Mouse (Mus musculus): Measurements from ENCODE around the gene Zfp609. TPM values are rescaled to one million over a fixed set of nuclear protein-coding genes. Genes with fewer than 3 reads are reported as not detected.

Zfp609 gene
- 5.0 and 5.4 TPM in 2 replicates for polyA plus RNA-seq (2015; fragmentation: Nextera tagmentation; extraction: Ambion mirVana)

DNA sequence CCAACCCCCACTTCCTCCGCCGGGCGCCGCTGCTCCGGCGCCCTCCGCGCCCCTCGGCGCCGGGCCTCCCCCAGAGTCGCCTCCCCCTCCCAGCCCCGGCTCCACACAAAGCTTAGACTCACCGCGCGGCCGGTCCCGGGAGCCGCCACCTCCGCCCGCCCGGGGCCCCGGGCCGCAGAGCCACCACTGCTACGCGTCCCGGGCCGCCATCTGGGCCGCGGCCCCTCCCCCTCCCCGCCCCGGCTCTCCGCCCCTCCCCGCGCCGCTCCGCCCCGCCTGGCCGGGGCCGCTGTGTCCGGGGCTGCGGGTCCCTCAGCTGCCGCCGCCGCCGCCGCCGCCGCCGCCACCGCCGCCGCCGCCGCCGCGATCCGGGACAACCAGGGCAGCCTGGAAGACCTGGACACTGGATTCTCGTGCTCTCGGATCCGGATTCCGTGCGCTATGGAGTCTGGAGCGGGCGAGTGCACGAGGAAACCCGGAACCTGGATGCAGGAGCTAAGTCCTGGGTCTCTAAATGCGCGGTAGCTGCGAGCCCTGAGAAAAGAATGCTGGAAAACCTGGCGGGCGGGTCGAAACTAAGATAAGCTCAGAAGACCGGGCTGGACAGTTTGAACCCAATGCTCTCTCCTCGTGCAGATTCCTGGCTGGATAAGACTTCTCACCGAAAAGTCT lies at the start of gene Zfp609:
Gene Zfp609 (minus strand): TSS at position 221 of the 672 bp plus-strand sequence.
- peak within 1 kb of the TSS; percentile 75 for H3K4me2 ChIP-seq (ENCODE audit: low read length)
- H3K9me3 ChIP-seq (ENCODE audit: control insufficient read depth, low read length), result no peaks in the 10 kb centered on the region
- under 1% methylated on average over 49 of the region's 76 CpGs for WGBS
- peak within 1 kb of the TSS; percentile 99 for H3K27ac ChIP-seq (ENCODE audit: low read depth, low read length)
- H3K36me3 ChIP-seq (ENCODE audit: control insufficient read depth, insufficient read depth, low read length), result no peaks in the 10 kb centered on the region
- peak within 1 kb of the TSS; percentile 98 for H3K9ac ChIP-seq (ENCODE audit: low read depth, low read length)
- no peaks in the 10 kb centered on the region for H3K27me3 ChIP-seq (replicated peaks; ENCODE audit: control insufficient read depth, insufficient read depth, low read length)
- peaks cover 36% of the 10 kb centered on the region for H3K4me1 ChIP-seq (ENCODE audit: control insufficient read depth, insufficient read depth, low read depth, low read length)
- peak; percentile 89 for ATAC-seq
- H3K4me3 ChIP-seq (ENCODE audit: low read length), result peak within 1 kb of the TSS; percentile 93

- Histone ChIP-seq H3K4me3 (ENCODE audit: low read length) (no peak overlapping the region), H3K9ac (ENCODE audit: low read depth, low read length) (no peak overlapping the region), H3K9me3 (ENCODE audit: control insufficient read depth, low read length) (no peaks in the 10 kb centered on the region), H3K27me3 (replicated peaks; ENCODE audit: control insufficient read depth, insufficient read depth, low read length) (no peaks in the 10 kb centered on the region), H3K4me2 (ENCODE audit: low read length) (no peak overlapping the region), H3K27ac (ENCODE audit: low read depth, low read length) (no peak overlapping the region), H3K36me3 (ENCODE audit: control insufficient read depth, insufficient read depth, low read length) (peaks cover 28% of the 10 kb centered on the region), H3K4me1 (ENCODE audit: control insufficient read depth, insufficient read depth, low read depth, low read length) (no peaks in the 10 kb centered on the region)
- WGBS, result 63% methylated on average over 1 of the region's 1 CpGs
- ATAC-seq, result no peak
Observed at GRCm38 (mm10) chr9:65859656-65860055, 32.3 kb upstream of the Zfp609 start.

- WGBS, result 0% methylated on average over 1 of the region's 1 CpGs
- Histone ChIP-seq H3K4me2 (ENCODE audit: low read length) (no peak overlapping the region), H3K9ac (ENCODE audit: low read depth, low read length) (no peak overlapping the region), H3K36me3 (ENCODE audit: control insufficient read depth, insufficient read depth, low read length) (peaks cover 10% of the 10 kb centered on the region), H3K27ac (ENCODE audit: low read depth, low read length) (no peak overlapping the region), H3K9me3 (ENCODE audit: control insufficient read depth, low read length) (no peaks in the 10 kb centered on the region), H3K4me3 (ENCODE audit: low read length) (no peak overlapping the region), H3K27me3 (replicated peaks; ENCODE audit: control insufficient read depth, insufficient read depth, low read length) (no peaks in the 10 kb centered on the region), H3K4me1 (ENCODE audit: control insufficient read depth, insufficient read depth, low read depth, low read length) (peaks cover 4% of the 10 kb centered on the region)
- ATAC-seq, result no peak
Observed at GRCm38 (mm10) chr9:65850203-65850602, 22.8 kb upstream of the Zfp609 start.

- H3K9me3 ChIP-seq (ENCODE audit: control insufficient read depth, low read length), result no peaks in the 10 kb centered on the region
- no peak overlapping the region for H3K9ac ChIP-seq (ENCODE audit: low read depth, low read length)
- H3K27me3 ChIP-seq (replicated peaks; ENCODE audit: control insufficient read depth, insufficient read depth, low read length), result no peaks in the 10 kb centered on the region
- no peak overlapping the region for H3K4me3 ChIP-seq (ENCODE audit: low read length)
- no peak for ATAC-seq
- H3K4me2 ChIP-seq (ENCODE audit: low read length), result no peak overlapping the region
- H3K4me1 ChIP-seq (ENCODE audit: control insufficient read depth, insufficient read depth, low read depth, low read length), result peaks cover 11% of the 10 kb centered on the region
- H3K27ac ChIP-seq (ENCODE audit: low read depth, low read length), result no peak overlapping the region
- peaks cover 8% of the 10 kb centered on the region; the same call in 1 of the 2 replicates for H3K36me3 ChIP-seq (ENCODE audit: control insufficient read depth, insufficient read depth, low read length)
Observed at GRCm38 (mm10) chr9:65848154-65848553, 20.8 kb upstream of the Zfp609 start.

DNA sequence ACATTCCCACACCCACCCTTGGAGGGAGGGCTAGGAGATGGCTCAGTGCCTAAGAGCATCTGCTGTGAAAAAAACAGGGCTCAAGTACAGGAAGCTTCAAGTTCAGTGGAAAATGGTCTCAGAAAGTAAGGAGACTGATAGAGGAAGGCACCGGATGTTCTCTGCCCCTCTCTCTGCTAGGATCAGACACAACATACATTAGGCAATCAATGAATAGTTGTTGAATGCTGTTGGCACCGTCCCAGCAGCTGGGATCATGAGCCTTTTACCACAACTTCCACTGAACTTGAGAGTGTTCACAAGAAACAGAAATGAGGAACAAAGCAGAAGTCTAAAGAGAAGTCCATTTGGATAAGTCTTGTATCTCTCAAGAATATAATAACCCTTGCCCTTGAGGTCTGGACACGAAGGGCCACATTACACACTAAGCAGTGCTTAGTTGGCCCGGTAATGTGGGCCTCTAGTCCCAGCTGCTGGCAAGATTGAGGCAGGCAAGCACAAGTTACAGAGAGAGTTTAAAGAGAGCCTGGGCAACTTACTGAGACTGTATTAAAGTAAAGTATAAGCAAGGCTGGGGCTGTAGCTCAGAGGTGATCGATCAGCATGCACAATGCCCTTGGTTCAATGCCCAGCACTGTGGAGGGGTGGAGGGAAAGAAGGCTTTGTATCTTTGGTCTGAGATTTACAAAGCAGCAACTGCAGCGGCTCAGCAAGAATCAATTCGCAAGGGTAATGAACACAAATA lies 17.2 kb upstream of the Zfp609 start:
- Histone ChIP-seq H3K4me1 (ENCODE audit: control insufficient read depth, insufficient read depth, low read depth, low read length) (peaks cover 11% of the 10 kb centered on the region), H3K27me3 (replicated peaks; ENCODE audit: control insufficient read depth, insufficient read depth, low read length) (no peaks in the 10 kb centered on the region), H3K27ac (ENCODE audit: low read depth, low read length) (peak overlapping the region; percentile 48), H3K9ac (ENCODE audit: low read depth, low read length) (no peak overlapping the region; the same call in 1 of the 2 replicates), H3K4me3 (ENCODE audit: low read length) (no peak overlapping the region), H3K36me3 (ENCODE audit: control insufficient read depth, insufficient read depth, low read length) (0 out of 2 replicates have a peak, but pooled peaks cover 2% of the 10 kb centered on the region), H3K9me3 (ENCODE audit: control insufficient read depth, low read length) (no peaks in the 10 kb centered on the region), H3K4me2 (ENCODE audit: low read length) (no peak overlapping the region)
- ATAC-seq, result peak; percentile 72
- WGBS, result 34% methylated on average over 7 of the region's 7 CpGs

DNA sequence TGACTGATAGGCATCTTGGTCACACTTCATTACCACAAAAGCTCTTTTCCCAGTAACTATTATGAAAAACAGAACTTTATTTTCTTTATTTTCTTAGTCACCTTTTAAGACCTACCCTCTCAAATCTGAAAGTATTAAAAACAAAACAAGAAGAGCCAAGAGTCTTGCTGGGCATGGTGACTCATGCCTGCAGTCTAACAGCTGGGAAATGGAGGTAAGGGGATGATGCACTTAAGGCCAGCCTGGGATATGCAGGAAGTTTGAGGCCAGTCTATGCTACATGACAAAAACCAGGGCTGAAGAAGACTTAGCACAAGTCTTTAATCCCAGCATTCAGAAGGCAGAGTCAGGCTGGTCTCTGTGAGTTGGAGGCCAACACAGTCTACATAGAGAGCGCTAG lies 12.5 kb upstream of the Zfp609 start:
- no peak for ATAC-seq
- Histone ChIP-seq H3K27ac (ENCODE audit: low read depth, low read length) (no peak overlapping the region), H3K27me3 (replicated peaks; ENCODE audit: control insufficient read depth, insufficient read depth, low read length) (no peaks in the 10 kb centered on the region), H3K9me3 (ENCODE audit: control insufficient read depth, low read length) (no peaks in the 10 kb centered on the region), H3K4me3 (ENCODE audit: low read length) (no peak overlapping the region), H3K9ac (ENCODE audit: low read depth, low read length) (no peak overlapping the region), H3K36me3 (ENCODE audit: control insufficient read depth, insufficient read depth, low read length) (0 out of 2 replicates have a peak, but pooled peaks cover 2% of the 10 kb centered on the region), H3K4me2 (ENCODE audit: low read length) (no peak overlapping the region), H3K4me1 (ENCODE audit: control insufficient read depth, insufficient read depth, low read depth, low read length) (peaks cover 3% of the 10 kb centered on the region)
- WGBS, result 97% methylated on average over 1 of the region's 1 CpGs

GRCm38 (mm10) chr9:65836916-65837315 lies 9.6 kb upstream of the Zfp609 start:
- ATAC-seq, result no peak
- no peak overlapping the region for H3K9ac ChIP-seq (ENCODE audit: low read depth, low read length)

GRCm38 (mm10) chr9:65834628-65835354 lies 7.4 kb upstream of the Zfp609 start:
- peaks cover 5% of the 10 kb centered on the region for H3K4me1 ChIP-seq (ENCODE audit: control insufficient read depth, insufficient read depth, low read depth, low read length)
- no peak overlapping the region for H3K9ac ChIP-seq (ENCODE audit: low read depth, low read length)
- H3K27me3 ChIP-seq (replicated peaks; ENCODE audit: control insufficient read depth, insufficient read depth, low read length), result no peaks in the 10 kb centered on the region
- ATAC-seq, result no peak
- WGBS, result 44% methylated on average over 10 of the region's 10 CpGs
- H3K4me2 ChIP-seq (ENCODE audit: low read length), result no peak overlapping the region
- H3K9me3 ChIP-seq (ENCODE audit: control insufficient read depth, low read length), result no peaks in the 10 kb centered on the region
- H3K27ac ChIP-seq (ENCODE audit: low read depth, low read length), result no peak overlapping the region
- H3K36me3 ChIP-seq (ENCODE audit: control insufficient read depth, insufficient read depth, low read length), result 0 out of 2 replicates have a peak, but pooled peaks cover 2% of the 10 kb centered on the region
- no peak overlapping the region for H3K4me3 ChIP-seq (ENCODE audit: low read length)

More at GRCm38 (mm10) chr9:65836916-65837315, 9.6 kb upstream of the Zfp609 start:
- H3K9me3 ChIP-seq (ENCODE audit: control insufficient read depth, low read length), result no peaks in the 10 kb centered on the region
- no peak overlapping the region for H3K27ac ChIP-seq (ENCODE audit: low read depth, low read length)
- no peak overlapping the region for H3K4me3 ChIP-seq (ENCODE audit: low read length)
- 0 out of 2 replicates have a peak, but pooled peaks cover 2% of the 10 kb centered on the region for H3K36me3 ChIP-seq (ENCODE audit: control insufficient read depth, insufficient read depth, low read length)
- H3K27me3 ChIP-seq (replicated peaks; ENCODE audit: control insufficient read depth, insufficient read depth, low read length), result no peaks in the 10 kb centered on the region
- peaks cover 5% of the 10 kb centered on the region for H3K4me1 ChIP-seq (ENCODE audit: control insufficient read depth, insufficient read depth, low read depth, low read length)
- H3K4me2 ChIP-seq (ENCODE audit: low read length), result no peak overlapping the region

GRCm38 (mm10) chr9:65833640-65834039 lies 6.3 kb upstream of the Zfp609 start:
- peaks cover 5% of the 10 kb centered on the region for H3K4me1 ChIP-seq (ENCODE audit: control insufficient read depth, insufficient read depth, low read depth, low read length)
- H3K9me3 ChIP-seq (ENCODE audit: control insufficient read depth, low read length), result no peaks in the 10 kb centered on the region
- ATAC-seq, result no peak
- no peak overlapping the region for H3K27ac ChIP-seq (ENCODE audit: low read depth, low read length)
- no peak overlapping the region for H3K4me2 ChIP-seq (ENCODE audit: low read length)
- H3K9ac ChIP-seq (ENCODE audit: low read depth, low read length), result no peak overlapping the region
- no peaks in the 10 kb centered on the region for H3K27me3 ChIP-seq (replicated peaks; ENCODE audit: control insufficient read depth, insufficient read depth, low read length)
- no peak overlapping the region for H3K4me3 ChIP-seq (ENCODE audit: low read length)
- 0 out of 2 replicates have a peak, but pooled peaks cover 2% of the 10 kb centered on the region for H3K36me3 ChIP-seq (ENCODE audit: control insufficient read depth, insufficient read depth, low read length)

All from hindbrain, embryonic 16.5 days (tissue).